Mouse (Mus musculus): ENCODE data around the gene Fhod1. TPM values are rescaled to one million over a fixed set of nuclear protein-coding genes. Genes with fewer than 3 reads are reported as not detected.

Gene Fhod1
- polyA plus RNA-seq, 1 experiment: 30.7 TPM

- no peak for TF ChIP-seq FOSL1 (IDR thresholded peaks at IDR 0.05; ENCODE audit: insufficient read depth, low read length, poor library complexity, severe bottlenecking)
- TF ChIP-seq CEBPB (IDR thresholded peaks at IDR 0.05; ENCODE audit: low read depth): no peak
- no peak for TF ChIP-seq USF1 (IDR thresholded peaks at IDR 0.05; ENCODE audit: low read depth)
- TF ChIP-seq MAX (IDR thresholded peaks at IDR 0.05): no peak
- no peak for TF ChIP-seq MYOD1 (IDR thresholded peaks at IDR 0.05; ENCODE audit: control insufficient read depth, insufficient read length, low read depth)
These were observed 24.6 kb downstream of the Fhod1 start for GRCm38 (mm10) chr8:105323183-105323582.

GRCm38 (mm10) chr8:105318662-105319190 is 29.0 kb downstream of the Fhod1 start:
- H3K79me3 ChIP-seq (ENCODE audit: low read depth): no peaks in the 10 kb centered on the region
- no peaks in the 10 kb centered on the region for H3K79me2 ChIP-seq (ENCODE audit: control insufficient read depth, insufficient read depth)
- H3K36me3 ChIP-seq (ENCODE audit: control insufficient read depth, insufficient read depth): peaks cover 45% of the 10 kb centered on the region
- no peak overlapping the region for H3ac ChIP-seq (ENCODE audit: control insufficient read depth, insufficient read length, low read depth)
- no peak overlapping the region for H3K4me3 ChIP-seq (ENCODE audit: insufficient read depth, poor library complexity, severe bottlenecking)
- TF ChIP-seq MYOD1 (IDR thresholded peaks at IDR 0.05; ENCODE audit: control insufficient read depth, insufficient read length, low read depth): no peak
- no peak for TF ChIP-seq CTCF (IDR thresholded peaks at IDR 0.05; ENCODE audit: control insufficient read depth, insufficient read depth, insufficient read length)
- TF ChIP-seq MYOG (IDR thresholded peaks at IDR 0.05; ENCODE audit: control insufficient read depth, extremely low read depth, insufficient read length): no peak
- TF ChIP-seq MAX (IDR thresholded peaks at IDR 0.05): no peak
- no peak for TF ChIP-seq USF1 (IDR thresholded peaks at IDR 0.05; ENCODE audit: low read depth)
- no peak for TF ChIP-seq CEBPB (IDR thresholded peaks at IDR 0.05; ENCODE audit: low read depth)
- TF ChIP-seq FOSL1 (IDR thresholded peaks at IDR 0.05; ENCODE audit: insufficient read depth, low read length, poor library complexity, severe bottlenecking): no peak
- H3K27me3 ChIP-seq (ENCODE audit: control insufficient read depth, insufficient read depth, insufficient read length): no peaks in the 10 kb centered on the region

More at GRCm38 (mm10) chr8:105323183-105323582, 24.6 kb downstream of the Fhod1 start:
- H3K4me3 ChIP-seq (ENCODE audit: insufficient read depth, poor library complexity, severe bottlenecking): no peak overlapping the region
- no peak overlapping the region for H3ac ChIP-seq (ENCODE audit: control insufficient read depth, insufficient read length, low read depth)
- no peaks in the 10 kb centered on the region for H3K27me3 ChIP-seq (ENCODE audit: control insufficient read depth, insufficient read depth, insufficient read length)
- H3K36me3 ChIP-seq (ENCODE audit: control insufficient read depth, insufficient read depth): peaks cover 38% of the 10 kb centered on the region
- H3K79me3 ChIP-seq (ENCODE audit: low read depth): peaks cover 20% of the 10 kb centered on the region
- peaks cover 34% of the 10 kb centered on the region for H3K79me2 ChIP-seq (ENCODE audit: control insufficient read depth, insufficient read depth)

GRCm38 (mm10) chr8:105317941-105318340 is 29.8 kb downstream of the Fhod1 start:
- no peak overlapping the region for H3K4me3 ChIP-seq (ENCODE audit: insufficient read depth, poor library complexity, severe bottlenecking)
- no peak overlapping the region for H3ac ChIP-seq (ENCODE audit: control insufficient read depth, insufficient read length, low read depth)
- TF ChIP-seq FOSL1 (IDR thresholded peaks at IDR 0.05; ENCODE audit: insufficient read depth, low read length, poor library complexity, severe bottlenecking) (no peak), USF1 (IDR thresholded peaks at IDR 0.05; ENCODE audit: low read depth) (no peak), CTCF (IDR thresholded peaks at IDR 0.05; ENCODE audit: control insufficient read depth, insufficient read depth, insufficient read length) (no peak)
- peaks cover 37% of the 10 kb centered on the region for H3K36me3 ChIP-seq (ENCODE audit: control insufficient read depth, insufficient read depth)
- no peaks in the 10 kb centered on the region for H3K79me3 ChIP-seq (ENCODE audit: low read depth)
- no peaks in the 10 kb centered on the region for H3K79me2 ChIP-seq (ENCODE audit: control insufficient read depth, insufficient read depth)
- no peaks in the 10 kb centered on the region for H3K27me3 ChIP-seq (ENCODE audit: control insufficient read depth, insufficient read depth, insufficient read length)

- no peaks in the 10 kb centered on the region for H3K79me3 ChIP-seq (ENCODE audit: low read depth)
- no peaks in the 10 kb centered on the region for H3K79me2 ChIP-seq (ENCODE audit: control insufficient read depth, insufficient read depth)
- H3ac ChIP-seq (ENCODE audit: control insufficient read depth, insufficient read length, low read depth): no peak overlapping the region
- TF ChIP-seq USF1 (IDR thresholded peaks at IDR 0.05; ENCODE audit: low read depth): no peak
- TF ChIP-seq MYOD1 (IDR thresholded peaks at IDR 0.05; ENCODE audit: control insufficient read depth, insufficient read length, low read depth): no peak
- no peak for TF ChIP-seq MAX (IDR thresholded peaks at IDR 0.05)
- no peak for TF ChIP-seq CTCF (IDR thresholded peaks at IDR 0.05; ENCODE audit: control insufficient read depth, insufficient read depth, insufficient read length)
- TF ChIP-seq FOSL1 (IDR thresholded peaks at IDR 0.05; ENCODE audit: insufficient read depth, low read length, poor library complexity, severe bottlenecking): no peak
- no peak overlapping the region for H3K4me3 ChIP-seq (ENCODE audit: insufficient read depth, poor library complexity, severe bottlenecking)
- peaks cover 39% of the 10 kb centered on the region for H3K36me3 ChIP-seq (ENCODE audit: control insufficient read depth, insufficient read depth)
- H3K27me3 ChIP-seq (ENCODE audit: control insufficient read depth, insufficient read depth, insufficient read length): no peaks in the 10 kb centered on the region
These were observed 32.5 kb downstream of the Fhod1 start for GRCm38 (mm10) chr8:105315073-105315769.

- H3ac ChIP-seq (ENCODE audit: control insufficient read depth, insufficient read length, low read depth): no peak overlapping the region
- H3K4me3 ChIP-seq (ENCODE audit: insufficient read depth, poor library complexity, severe bottlenecking): no peak overlapping the region
- peaks cover 43% of the 10 kb centered on the region for H3K36me3 ChIP-seq (ENCODE audit: control insufficient read depth, insufficient read depth)
- TF ChIP-seq CTCF (IDR thresholded peaks at IDR 0.05; ENCODE audit: control insufficient read depth, insufficient read depth, insufficient read length) (no peak), MAX (IDR thresholded peaks at IDR 0.05) (no peak)
- no peaks in the 10 kb centered on the region for H3K79me3 ChIP-seq (ENCODE audit: low read depth)
- no peaks in the 10 kb centered on the region for H3K27me3 ChIP-seq (ENCODE audit: control insufficient read depth, insufficient read depth, insufficient read length)
- H3K79me2 ChIP-seq (ENCODE audit: control insufficient read depth, insufficient read depth): no peaks in the 10 kb centered on the region
These were observed 33.9 kb downstream of the Fhod1 start for GRCm38 (mm10) chr8:105313622-105314402.

Data from C2C12 (cell line).